Mouse (Mus musculus) olfactory bulb, adult 2 months (tissue): Measurements from ENCODE around the gene Slk. TPM values are rescaled to one million over a fixed set of nuclear protein-coding genes. Genes with fewer than 3 reads are reported as not detected.

Experiments
- H3K27ac ChIP-seq: fragments of 200-500 bp; 2 replicates; pipeline ENCODE4 v1.5.1; 2012; ENCODE audit warnings: low read depth, low read length; ENCODE audit not compliant: insufficient read depth
- H3K4me1 ChIP-seq: fragments of 200-500 bp; 2 replicates; pipeline ENCODE4 v1.6.1; 2012; ENCODE audit warnings: low read length; ENCODE audit not compliant: control insufficient read depth, insufficient read depth
- H3K4me3 ChIP-seq: fragments of 200-500 bp; 2 replicates; pipeline ENCODE4 v1.5.1; 2012; ENCODE audit warnings: mild to moderate bottlenecking, low read depth, low read length, moderate library complexity; ENCODE audit not compliant: insufficient read depth
- CTCF ChIP-seq: fragments of 200-500 bp; IDR thresholded peaks from 2 replicates; pipeline ENCODE4 v1.5.1; 2012; ENCODE audit warnings: low read depth, mild to moderate bottlenecking, low read length, moderate library complexity; ENCODE audit not compliant: insufficient read depth
- POLR2A ChIP-seq: fragments of 200-500 bp; IDR thresholded peaks from 2 replicates; pipeline ENCODE4 v1.6.1; 2012; ENCODE audit warnings: mild to moderate bottlenecking, low read depth, low read length, moderate library complexity; ENCODE audit not compliant: insufficient read depth
- WGBS: fragments of 180-500 bp; shearing (Covaris S2); methylation state at CpG from one replicate; pipeline ENCODE4 v1.1.7; 2018; 5-methylcytosine and 5-hydroxymethylcytosine counted together
- polyA plus RNA-seq: library from polyadenylated mRNA; stranded (reverse); fragments of >200 nt; gene quantifications from 2 replicates; pipeline ENCODE4 v1.2.4, GENCODE M21; 2012; ENCODE audit warnings: low replicate concordance; ENCODE audit not compliant: missing spikeins, insufficient read depth, insufficient read length

Slk gene
- polyA plus RNA-seq, 1 experiment = 165 TPM

- Histone ChIP-seq H3K4me3 (no peak overlapping the region), H3K27ac (no peak overlapping the region), H3K4me1 (peaks cover 5% of the 10 kb centered on the region; the same call in 1 of the 2 replicates)
- WGBS = 61% methylated on average over 3 of the region's 3 CpGs
- TF ChIP-seq CTCF = no peak
- TF ChIP-seq POLR2A = no peak
Measured at GRCm38 (mm10) chr19:47545055-47545454, 34.4 kb upstream of the Slk start.

DNA sequence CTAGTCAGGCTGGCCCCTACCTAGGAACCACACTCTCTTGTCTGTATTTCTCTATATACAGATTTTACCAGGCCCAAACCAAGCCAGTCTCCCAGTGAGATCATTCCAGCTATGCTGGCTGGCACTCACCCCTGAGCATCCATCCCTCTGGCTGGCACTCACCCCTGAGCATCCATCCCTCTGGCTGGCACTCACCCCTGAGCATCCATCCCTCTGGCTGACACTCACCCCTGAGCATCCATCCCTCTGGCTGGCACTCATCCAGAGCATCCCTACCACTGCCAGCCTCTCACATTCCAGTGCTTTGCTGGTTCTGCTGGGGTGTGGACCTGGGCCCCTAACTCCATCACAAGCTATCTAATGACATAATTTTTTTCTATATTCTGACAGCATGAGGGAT is 34.0 kb upstream of the Slk start:
- no peak overlapping the region for H3K27ac ChIP-seq
- H3K4me1 ChIP-seq = peaks cover 5% of the 10 kb centered on the region; the same call in 1 of the 2 replicates
- H3K4me3 ChIP-seq = no peak overlapping the region
- TF ChIP-seq POLR2A (no peak), CTCF (no peak)

- Histone ChIP-seq H3K4me1 (peaks cover 5% of the 10 kb centered on the region; the same call in 1 of the 2 replicates), H3K4me3 (no peak overlapping the region), H3K27ac (no peak overlapping the region)
- no peak for TF ChIP-seq POLR2A
- TF ChIP-seq CTCF = no peak
- 96% methylated on average over 11 of the region's 11 CpGs for WGBS
Measured at GRCm38 (mm10) chr19:47548432-47549076, 30.9 kb upstream of the Slk start.

DNA sequence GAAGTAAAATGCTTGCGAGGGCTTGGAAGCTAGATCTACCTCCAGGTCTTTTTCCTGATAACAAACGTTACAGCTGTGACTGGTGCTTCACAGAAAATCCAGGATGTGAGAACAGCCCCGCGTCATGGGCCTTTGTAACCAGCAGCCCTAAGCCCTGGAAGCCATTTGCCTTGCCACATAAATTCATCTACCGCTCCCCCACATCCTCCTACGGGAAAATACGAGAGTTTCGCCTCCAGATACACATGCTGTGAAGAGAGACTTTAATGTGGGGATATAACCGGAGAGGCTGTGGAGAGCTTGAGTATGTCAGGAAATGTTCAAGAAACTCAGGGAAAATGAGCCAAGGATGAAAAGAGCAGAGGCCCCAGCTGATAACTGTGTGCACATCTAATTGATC is 30.3 kb upstream of the Slk start:
- no peak overlapping the region for H3K27ac ChIP-seq
- H3K4me3 ChIP-seq = no peak overlapping the region
- H3K4me1 ChIP-seq = peaks cover 5% of the 10 kb centered on the region; the same call in 1 of the 2 replicates
- TF ChIP-seq POLR2A (no peak), CTCF (no peak)
- 67% methylated on average over 9 of the region's 9 CpGs for WGBS

- Histone ChIP-seq H3K27ac (no peak overlapping the region), H3K4me3 (no peak overlapping the region)
- WGBS = 67% methylated on average over 4 of the region's 4 CpGs
Measured at GRCm38 (mm10) chr19:47549584-47549983, 29.9 kb upstream of the Slk start.

GRCm38 (mm10) chr19:47559145-47559544 is 20.3 kb upstream of the Slk start:
- no peak overlapping the region for H3K4me3 ChIP-seq
- 67% methylated on average over 5 of the region's 5 CpGs for whole genome bisulfite sequencing
- H3K27ac ChIP-seq = no peak overlapping the region
- TF ChIP-seq POLR2A (no peak), CTCF (no peak)
- no peaks in the 10 kb centered on the region for H3K4me1 ChIP-seq

More at GRCm38 (mm10) chr19:47549584-47549983, 29.9 kb upstream of the Slk start:
- TF ChIP-seq POLR2A (no peak), CTCF (no peak)
- H3K4me1 ChIP-seq = peaks cover 5% of the 10 kb centered on the region; the same call in 1 of the 2 replicates

DNA sequence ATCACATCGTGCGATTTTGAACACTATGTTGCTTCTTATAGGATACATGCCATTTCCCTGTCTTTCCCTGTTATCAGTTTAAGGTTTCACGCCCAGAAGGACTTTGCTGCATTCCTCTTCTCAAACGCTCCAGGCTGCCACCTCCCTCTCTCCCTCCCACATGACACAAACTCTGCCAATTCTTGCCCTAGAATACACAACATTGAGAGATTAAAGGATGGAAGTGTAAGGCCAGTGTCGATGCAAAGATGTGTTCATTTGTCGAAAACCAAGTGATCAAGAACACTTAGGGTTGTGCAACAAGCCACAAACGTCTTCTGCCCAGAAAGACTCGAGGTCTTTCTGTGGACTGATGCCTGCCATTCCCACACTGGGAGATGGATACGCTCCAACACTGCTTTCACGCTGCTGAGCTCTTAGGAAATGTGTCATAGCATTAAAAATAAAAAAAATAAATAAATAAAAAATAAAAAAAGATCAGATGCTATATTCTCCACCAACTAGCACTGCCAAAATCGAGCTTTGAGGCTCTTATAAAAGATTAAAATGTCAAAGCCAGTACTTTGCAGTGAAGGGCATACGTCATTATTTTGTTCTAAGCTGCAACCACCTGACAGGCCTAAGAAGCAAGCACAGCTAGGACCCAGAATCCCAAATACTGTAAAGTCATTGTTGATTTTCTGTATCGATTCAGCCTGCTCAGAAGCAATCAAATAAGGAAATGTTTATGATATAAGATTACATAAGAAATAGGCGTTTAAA is 19.5 kb upstream of the Slk start:
- no peak overlapping the region for H3K27ac ChIP-seq

GRCm38 (mm10) chr19:47560544-47561161 is 18.8 kb upstream of the Slk start:
- TF ChIP-seq CTCF (no peak), POLR2A (no peak)
- Histone ChIP-seq H3K4me3 (no peak overlapping the region), H3K27ac (no peak overlapping the region), H3K4me1 (no peaks in the 10 kb centered on the region)
- WGBS = 93% methylated on average over 12 of the region's 12 CpGs

More for the DNA sequence above, 19.5 kb upstream of the Slk start:
- TF ChIP-seq CTCF = no peak
- no peak for TF ChIP-seq POLR2A
- H3K4me3 ChIP-seq = no peak overlapping the region
- WGBS = 55% methylated on average over 14 of the region's 14 CpGs
- no peaks in the 10 kb centered on the region for H3K4me1 ChIP-seq

DNA sequence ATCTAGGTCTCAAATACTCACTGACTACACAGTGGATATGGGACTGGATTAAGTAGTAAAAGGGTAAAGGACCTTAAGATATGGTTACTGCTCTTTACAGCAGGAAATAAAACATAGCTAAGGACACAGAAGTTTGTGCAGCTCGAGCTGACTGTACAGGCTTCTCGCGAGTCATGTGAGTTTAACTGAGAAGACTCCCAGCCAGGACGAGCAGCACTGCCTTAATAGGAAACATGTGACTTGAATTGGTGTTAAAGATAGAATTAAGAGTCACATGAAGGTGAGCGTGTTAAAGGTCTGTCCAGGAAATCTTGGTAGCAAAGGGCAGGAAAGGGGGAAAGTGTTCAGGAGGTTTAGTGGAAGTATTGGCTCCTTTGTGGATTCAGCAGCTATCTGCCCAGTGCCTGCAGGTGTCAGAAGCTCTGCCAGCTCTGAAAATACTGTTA is 17.5 kb upstream of the Slk start:
- no peak for TF ChIP-seq POLR2A
- no peak for TF ChIP-seq CTCF
- no peak overlapping the region for H3K4me3 ChIP-seq
- 59% methylated on average over 5 of the region's 5 CpGs for WGBS
- no peak overlapping the region for H3K27ac ChIP-seq
- no peaks in the 10 kb centered on the region for H3K4me1 ChIP-seq
